Mouse (Mus musculus): ENCODE measurements around the gene Ldlrap1. TPM values are rescaled to one million over a fixed set of nuclear protein-coding genes. Genes with fewer than 3 reads are reported as not detected.

The Ldlrap1 gene
- 19.0 TPM for polyA plus RNA-seq (2012; fragmentation: generic; extraction: Trizol)

- Histone ChIP-seq H3K79me2 (ENCODE audit: control insufficient read depth, insufficient read depth) (peaks cover 43% of the 10 kb centered on the region), H3K4me3 (peak within 1 kb of the TSS; percentile 86), H3K36me3 (ENCODE audit: control insufficient read depth, insufficient read depth) (no peaks in the 10 kb centered on the region), H3K27me3 (ENCODE audit: control insufficient read depth, insufficient read depth, insufficient read length) (no peaks in the 10 kb centered on the region), H3K4me2 (ENCODE audit: low read depth) (peak within 1 kb of the TSS; percentile 91), H3ac (ENCODE audit: control insufficient read depth, insufficient read length) (peak within 1 kb of the TSS; percentile 54)
- TF ChIP-seq MYOD1 (IDR thresholded peaks at IDR 0.05; ENCODE audit: control insufficient read depth in 1 of 3, insufficient read length in 2 of 3, low read depth in 2 of 3) (peak in 1 of 3 experiments; percentile 22), TCF3 (IDR thresholded peaks at IDR 0.05; ENCODE audit: insufficient read length, low read depth) (no peak), USF1 (IDR thresholded peaks at IDR 0.05; ENCODE audit: low read depth) (no peak), MAX (IDR thresholded peaks at IDR 0.05; ENCODE audit: low read depth) (no peak), SRF (IDR thresholded peaks at IDR 0.05; ENCODE audit: control insufficient read depth, insufficient read length, low read depth) (no peak), REST (IDR thresholded peaks at IDR 0.05; ENCODE audit: insufficient read depth, insufficient read length) (no peak), POLR2AphosphoS2 (IDR thresholded peaks at IDR 0.05; ENCODE audit: insufficient read length, low read depth) (peak; percentile 75), E2F4 (IDR thresholded peaks at IDR 0.05; ENCODE audit: insufficient read depth) (no peak), MYOG (IDR thresholded peaks at IDR 0.05; ENCODE audit: control insufficient read depth in 1 of 3, insufficient read depth in 1 of 3, insufficient read length in 2 of 3, low read depth in 2 of 3) (no peak), POLR2A (IDR thresholded peaks at IDR 0.05; ENCODE audit: insufficient read length, low read depth) (peak; percentile 83), TCF12 (IDR thresholded peaks at IDR 0.05; ENCODE audit: insufficient read depth, poor library complexity, severe bottlenecking) (no peak), CEBPB (IDR thresholded peaks at IDR 0.05; ENCODE audit: insufficient read depth, poor library complexity, severe bottlenecking) (no peak)
These were observed at the start of gene Ldlrap1 for GRCm38 (mm10) chr4:134767426-134768225. TSS of gene Ldlrap1 (minus strand) at chr4:134768024.

- Histone ChIP-seq H3K4me3 (no peak overlapping the region), H3K79me2 (ENCODE audit: control insufficient read depth, insufficient read depth) (no peaks in the 10 kb centered on the region), H3ac (ENCODE audit: control insufficient read depth, insufficient read length) (no peak overlapping the region), H3K36me3 (ENCODE audit: control insufficient read depth, insufficient read depth) (peaks cover 32% of the 10 kb centered on the region), H3K4me2 (ENCODE audit: low read depth) (no peak overlapping the region), H3K27me3 (ENCODE audit: control insufficient read depth, insufficient read depth, insufficient read length) (no peaks in the 10 kb centered on the region)
- TF ChIP-seq MYOG (IDR thresholded peaks at IDR 0.05; ENCODE audit: control insufficient read depth in 1 of 3, insufficient read depth in 1 of 3, insufficient read length in 2 of 3, low read depth in 2 of 3) (no peak), CEBPB (IDR thresholded peaks at IDR 0.05; ENCODE audit: insufficient read depth, poor library complexity, severe bottlenecking) (no peak), MAX (IDR thresholded peaks at IDR 0.05; ENCODE audit: low read depth) (no peak), MYOD1 (IDR thresholded peaks at IDR 0.05; ENCODE audit: control insufficient read depth in 1 of 3, insufficient read length in 2 of 3, low read depth in 2 of 3) (no peak), E2F4 (IDR thresholded peaks at IDR 0.05; ENCODE audit: insufficient read depth) (no peak), TCF3 (IDR thresholded peaks at IDR 0.05; ENCODE audit: insufficient read length, low read depth) (no peak), REST (IDR thresholded peaks at IDR 0.05; ENCODE audit: insufficient read depth, insufficient read length) (no peak), SRF (IDR thresholded peaks at IDR 0.05; ENCODE audit: control insufficient read depth, insufficient read length, low read depth) (no peak), TCF12 (IDR thresholded peaks at IDR 0.05; ENCODE audit: insufficient read depth, poor library complexity, severe bottlenecking) (no peak), POLR2AphosphoS2 (IDR thresholded peaks at IDR 0.05; ENCODE audit: insufficient read length, low read depth) (no peak), POLR2A (IDR thresholded peaks at IDR 0.05; ENCODE audit: insufficient read length, low read depth) (no peak), USF1 (IDR thresholded peaks at IDR 0.05; ENCODE audit: low read depth) (no peak)
These were observed 46.4 kb upstream of the Ldlrap1 start for GRCm38 (mm10) chr4:134814229-134814571.

GRCm38 (mm10) chr4:134813406-134814228 is 45.8 kb upstream of the Ldlrap1 start:
- Histone ChIP-seq H3K4me2 (ENCODE audit: low read depth) (no peak overlapping the region), H3K36me3 (ENCODE audit: control insufficient read depth, insufficient read depth) (peaks cover 32% of the 10 kb centered on the region), H3K4me3 (no peak overlapping the region), H3K79me2 (ENCODE audit: control insufficient read depth, insufficient read depth) (no peaks in the 10 kb centered on the region), H3ac (ENCODE audit: control insufficient read depth, insufficient read length) (no peak overlapping the region), H3K27me3 (ENCODE audit: control insufficient read depth, insufficient read depth, insufficient read length) (no peaks in the 10 kb centered on the region)
- no peak for TF ChIP-seq POLR2AphosphoS2 (IDR thresholded peaks at IDR 0.05; ENCODE audit: insufficient read length, low read depth)
- no peak for TF ChIP-seq E2F4 (IDR thresholded peaks at IDR 0.05; ENCODE audit: insufficient read depth)
- no peak for TF ChIP-seq USF1 (IDR thresholded peaks at IDR 0.05; ENCODE audit: low read depth)
- no peak for TF ChIP-seq MYOG (IDR thresholded peaks at IDR 0.05; ENCODE audit: control insufficient read depth in 1 of 3, insufficient read depth in 1 of 3, insufficient read length in 2 of 3, low read depth in 2 of 3)
- TF ChIP-seq POLR2A (IDR thresholded peaks at IDR 0.05; ENCODE audit: insufficient read length, low read depth) = no peak
- TF ChIP-seq REST (IDR thresholded peaks at IDR 0.05; ENCODE audit: insufficient read depth, insufficient read length) = no peak
- no peak for TF ChIP-seq SRF (IDR thresholded peaks at IDR 0.05; ENCODE audit: control insufficient read depth, insufficient read length, low read depth)
- TF ChIP-seq CEBPB (IDR thresholded peaks at IDR 0.05; ENCODE audit: insufficient read depth, poor library complexity, severe bottlenecking) = no peak
- TF ChIP-seq TCF3 (IDR thresholded peaks at IDR 0.05; ENCODE audit: insufficient read length, low read depth) = no peak
- no peak for TF ChIP-seq TCF12 (IDR thresholded peaks at IDR 0.05; ENCODE audit: insufficient read depth, poor library complexity, severe bottlenecking)
- no peak for TF ChIP-seq MYOD1 (IDR thresholded peaks at IDR 0.05; ENCODE audit: control insufficient read depth in 1 of 3, insufficient read length in 2 of 3, low read depth in 2 of 3)
- no peak for TF ChIP-seq MAX (IDR thresholded peaks at IDR 0.05; ENCODE audit: low read depth)

- Histone ChIP-seq H3K27me3 (ENCODE audit: control insufficient read depth, insufficient read depth, insufficient read length) (no peaks in the 10 kb centered on the region), H3K4me2 (ENCODE audit: low read depth) (no peak overlapping the region), H3K36me3 (ENCODE audit: control insufficient read depth, insufficient read depth) (peaks cover 24% of the 10 kb centered on the region), H3K4me3 (no peak overlapping the region), H3K79me2 (ENCODE audit: control insufficient read depth, insufficient read depth) (no peaks in the 10 kb centered on the region), H3ac (ENCODE audit: control insufficient read depth, insufficient read length) (no peak overlapping the region)
- TF ChIP-seq MYOG (IDR thresholded peaks at IDR 0.05; ENCODE audit: control insufficient read depth in 1 of 3, insufficient read depth in 1 of 3, insufficient read length in 2 of 3, low read depth in 2 of 3) = no peak
- no peak for TF ChIP-seq MAX (IDR thresholded peaks at IDR 0.05; ENCODE audit: low read depth)
These were observed 36.9 kb upstream of the Ldlrap1 start for GRCm38 (mm10) chr4:134804765-134805164.
